Comparison of ENCODE assay signal across 18 mouse cellular contexts in genomic region chr9:66228456-66229151, GRCm38 (mm10).
DNase-seq lines count a peak whose midpoint lies in the region; ATAC-seq lines count a peak whose summit lies in the region.
"Had no signal": no experiment of that assay in that cellular context is flagged by ENCODE, and none has a peak within 500 bp of the region (broad histone marks: within the 10 kb centered on the region; RNA-seq: fewer than 3 reads in every experiment).

No protein-coding gene starts in this region.

- no peaks in the 10 kb centered on the region for H3K9me3 ChIP-seq in intestine, embryonic 16.5 days (ENCODE audit: control insufficient read depth, low read length)
- H3K9me3 ChIP-seq in stomach, embryonic 15.5 days = no peaks in the 10 kb centered on the region
- no peaks in the 10 kb centered on the region for H3K9me3 ChIP-seq in forebrain, embryonic 11.5 days (ENCODE audit: control insufficient read depth, low read length)
- H3K9me3 ChIP-seq: embryonic facial prominence, embryonic 10.5 days; forebrain, embryonic 12.5 days; heart, embryonic 12.5 days; hindbrain, embryonic 15.5 days had no signal

- no peak overlapping the region for H3K4me2 ChIP-seq in intestine, embryonic 16.5 days (ENCODE audit: low read depth, low read length)
- H3K4me2 ChIP-seq in stomach, embryonic 15.5 days = no peak overlapping the region
- H3K4me2 ChIP-seq in forebrain, embryonic 11.5 days (ENCODE audit: low read depth, low read length, severe bottlenecking) = no peak overlapping the region
- H3K4me2 ChIP-seq: forebrain, embryonic 12.5 days; heart, embryonic 12.5 days; hindbrain, embryonic 15.5 days had no signal

- DNase-seq in R1 (ENCODE audit: low read depth, low spot score) = peak; percentile 37
- no peak for DNase-seq in left cerebral cortex, postnatal 4 days
- DNase-seq in urinary bladder, postnatal 25 days (ENCODE audit: low spot score) = no peak
- no peak for DNase-seq in forebrain, embryonic 11.5 days (ENCODE audit: low spot score)
- DNase-seq: adrenal gland, postnatal 10 days; cerebellum, adult 11-12 months; cerebellum, adult 9-11 months; gastrocnemius, postnatal 14 days; kidney, adult 18-20 months had no signal

- WGBS in intestine, embryonic 16.5 days = 49% methylated on average over 2 of the region's 2 CpGs
- 53% methylated on average over 2 of the region's 2 CpGs for WGBS in stomach, embryonic 15.5 days
- 69% methylated on average over 2 of the region's 2 CpGs for whole genome bisulfite sequencing in forebrain, embryonic 11.5 days

- H3K36me3 ChIP-seq in intestine, embryonic 16.5 days (ENCODE audit: control insufficient read depth, insufficient read depth, low read length) = no peaks in the 10 kb centered on the region
- no peaks in the 10 kb centered on the region for H3K36me3 ChIP-seq in stomach, embryonic 15.5 days
- no peaks in the 10 kb centered on the region for H3K36me3 ChIP-seq in forebrain, embryonic 11.5 days (ENCODE audit: control insufficient read depth, insufficient read depth, low read length)
- H3K36me3 ChIP-seq: embryonic facial prominence, embryonic 10.5 days; forebrain, embryonic 12.5 days; heart, embryonic 12.5 days; hindbrain, embryonic 15.5 days had no signal

- intact Hi-C loops in left cerebral cortex, postnatal 4 days (cut with DNase I) = no loop called here

- 0 out of 2 replicates have a peak overlapping the region, but pooled peaks have one; percentile 13 for H3K27ac ChIP-seq in intestine, embryonic 16.5 days (ENCODE audit: low read length)
- no peak overlapping the region for H3K27ac ChIP-seq in stomach, embryonic 15.5 days
- no peak overlapping the region for H3K27ac ChIP-seq in forebrain, embryonic 11.5 days (ENCODE audit: low read depth, low read length)
- H3K27ac ChIP-seq: embryonic facial prominence, embryonic 10.5 days; forebrain, embryonic 12.5 days; hindbrain, embryonic 15.5 days had no signal

- peak; percentile 84 for ATAC-seq in intestine, embryonic 16.5 days
- ATAC-seq in stomach, embryonic 15.5 days (ENCODE audit: insufficient read depth, low FRiP score, low read depth) = 0 out of 2 replicates have a peak, but pooled peaks have one; percentile 22
- no peak for ATAC-seq in erythroblast, adult 5-6 weeks (replicated peaks; ENCODE audit: low FRiP score, poor library complexity, severe bottlenecking)
- ATAC-seq in forebrain, embryonic 11.5 days (replicated peaks; ENCODE audit: low FRiP score) = no peak
- ATAC-seq: forebrain, embryonic 16.5 days had no signal

- no peak overlapping the region for H3K9ac ChIP-seq in intestine, embryonic 16.5 days (ENCODE audit: low read depth, low read length)
- no peak overlapping the region for H3K9ac ChIP-seq in stomach, embryonic 15.5 days
- H3K9ac ChIP-seq in forebrain, embryonic 11.5 days (ENCODE audit: low read length) = no peak overlapping the region
- H3K9ac ChIP-seq: forebrain, embryonic 12.5 days; heart, embryonic 12.5 days; hindbrain, embryonic 15.5 days had no signal

- peaks cover 10% of the 10 kb centered on the region for H3K4me1 ChIP-seq in intestine, embryonic 16.5 days (ENCODE audit: control insufficient read depth, insufficient read depth, low read length)
- no peaks in the 10 kb centered on the region for H3K4me1 ChIP-seq in stomach, embryonic 15.5 days
- H3K4me1 ChIP-seq in forebrain, embryonic 11.5 days (replicated peaks; ENCODE audit: control insufficient read depth, insufficient read depth, low read length) = no peaks in the 10 kb centered on the region
- H3K4me1 ChIP-seq: embryonic facial prominence, embryonic 10.5 days; forebrain, embryonic 12.5 days; hindbrain, embryonic 15.5 days had no signal

- H3K27me3 ChIP-seq in intestine, embryonic 16.5 days (replicated peaks; ENCODE audit: control insufficient read depth, insufficient read depth, low read length) = no peaks in the 10 kb centered on the region
- no peaks in the 10 kb centered on the region for H3K27me3 ChIP-seq in stomach, embryonic 15.5 days (replicated peaks)
- no peaks in the 10 kb centered on the region for H3K27me3 ChIP-seq in forebrain, embryonic 11.5 days (ENCODE audit: control insufficient read depth, insufficient read depth, low read length)
- H3K27me3 ChIP-seq: forebrain, embryonic 12.5 days; heart, embryonic 12.5 days; hindbrain, embryonic 15.5 days had no signal

- no peak overlapping the region for H3K4me3 ChIP-seq in intestine, embryonic 16.5 days (ENCODE audit: low read length)
- no peak overlapping the region for H3K4me3 ChIP-seq in stomach, embryonic 15.5 days (replicated peaks)
- H3K4me3 ChIP-seq in forebrain, embryonic 11.5 days (ENCODE audit: low read depth, low read length) = no peak overlapping the region
- H3K4me3 ChIP-seq: embryonic facial prominence, embryonic 10.5 days; erythroblast, embryonic 14.5 days; forebrain, embryonic 12.5 days; heart, embryonic 12.5 days; hindbrain, embryonic 15.5 days had no signal

Comparison
In these comparisons a context has a peak if more than half of its experiments do, and no peak if none do; other contexts are left out.
1. ATAC-seq: peak in intestine, embryonic 16.5 days (single experiment) and stomach, embryonic 15.5 days (single experiment); none in erythroblast, adult 5-6 weeks (single experiment) and forebrain, embryonic 11.5 days (single experiment).